Mouse (Mus musculus) forebrain, embryonic 15.5 days (tissue): Measurements from ENCODE around the gene Strn3. TPM values are rescaled to one million over a fixed set of nuclear protein-coding genes. Genes with fewer than 3 reads are reported as not detected.
"Not testable (repeated sequence)": the region's sequence is repeated elsewhere in the genome, so short reads cannot be mapped to it uniquely, and the experiment has no call there.

Source experiments
- ATAC-seq: fragments of 200-750 bp; cut with Nextera tagmentation; replicated peaks from 2 replicates; pipeline ENCODE4 v1.8.0; 2017; ENCODE audit warnings: mild to moderate bottlenecking, moderate TSS enrichment, moderate library complexity
- H3K27ac ChIP-seq: fragments of 300-500 bp; sonication (generic); replicated peaks from 2 replicates; pipeline ENCODE4 v1.5.1; 2015; ENCODE audit warnings: mild to moderate bottlenecking, inconsistent platforms
- H3K27me3 ChIP-seq: fragments of 300-500 bp; sonication (generic); 2 replicates; pipeline ENCODE4 v1.6.1; 2015; ENCODE audit warnings: inconsistent platforms
- H3K36me3 ChIP-seq: fragments of 300-500 bp; sonication (generic); 2 replicates; pipeline ENCODE4 v1.6.1; 2015; ENCODE audit warnings: mild to moderate bottlenecking, inconsistent platforms
- H3K4me1 ChIP-seq: fragments of 300-500 bp; sonication (generic); 2 replicates; pipeline ENCODE4 v1.6.1; 2015; ENCODE audit warnings: inconsistent platforms
- H3K4me2 ChIP-seq: fragments of 300-500 bp; sonication (generic); replicated peaks from 2 replicates; pipeline ENCODE4 v1.6.1; 2015; ENCODE audit warnings: mild to moderate bottlenecking, inconsistent platforms
- H3K4me3 ChIP-seq: fragments of 300-500 bp; sonication (generic); 2 replicates; pipeline ENCODE4 v1.5.1; 2015; ENCODE audit warnings: mild to moderate bottlenecking, inconsistent platforms
- H3K9ac ChIP-seq: fragments of 300-500 bp; sonication (generic); replicated peaks from 2 replicates; pipeline ENCODE4 v1.6.1; 2015; ENCODE audit warnings: mild to moderate bottlenecking, inconsistent platforms
- H3K9me3 ChIP-seq: fragments of 300-500 bp; sonication (generic); 2 replicates; pipeline ENCODE4 v1.6.1; 2016; ENCODE audit warnings: inconsistent platforms
- WGBS: fragments of 180-500 bp; shearing (Covaris S2); methylation state at CpG from one replicate; pipeline ENCODE4 v1.1.7; 2015; ENCODE audit warnings: mixed read lengths; 5-methylcytosine and 5-hydroxymethylcytosine counted together
- polyA plus RNA-seq: library from polyadenylated mRNA; unstranded; fragments of >200 nt; fragmentation: Nextera tagmentation; extraction: Ambion mirVana; gene quantifications from 2 replicates; pipeline ENCODE4 v1.2.1, GENCODE M21; 2015

Gene Strn3
- polyA plus RNA-seq, 1 experiment from 2014 or later, result 44.3 TPM

DNA sequence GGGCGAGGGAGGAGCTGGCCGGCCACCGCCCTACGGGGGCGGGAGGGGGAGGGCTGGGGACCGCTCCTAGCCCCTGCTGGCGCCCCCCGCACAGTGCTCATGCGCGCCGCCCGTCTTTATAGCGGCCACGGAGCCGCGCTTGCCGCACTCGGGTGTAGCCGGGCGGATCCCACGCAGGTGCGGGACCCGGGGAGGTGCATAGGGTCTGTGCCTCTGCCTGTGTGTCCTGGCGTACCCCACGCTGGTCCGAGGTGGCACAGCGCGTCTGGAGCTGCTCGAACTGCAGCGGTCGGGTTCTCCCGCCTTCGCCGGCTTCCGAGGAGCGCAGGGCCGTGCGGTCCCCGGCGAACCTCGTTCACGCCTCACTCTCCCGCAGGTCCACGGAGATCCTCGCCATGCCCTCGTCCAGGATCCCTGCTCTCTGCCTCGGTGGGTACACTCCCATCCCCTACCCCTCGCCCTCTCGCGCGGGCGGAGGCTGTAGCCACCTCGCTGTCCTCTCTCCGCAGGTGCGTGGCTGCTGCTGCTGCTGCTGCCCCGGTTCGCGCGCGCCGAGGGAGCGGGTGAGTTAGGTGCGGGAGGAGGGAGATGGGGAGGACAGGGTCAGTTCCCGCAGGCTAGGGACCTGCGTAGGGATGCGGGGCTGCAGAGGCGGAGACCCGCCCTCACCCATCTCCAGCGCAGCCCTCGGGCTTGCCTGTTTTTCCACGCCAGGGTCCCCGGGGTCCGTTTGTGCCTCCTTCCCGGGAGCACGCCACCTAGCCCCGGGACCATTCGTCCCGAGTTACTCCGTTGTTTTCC lies 98.3 kb downstream of the Strn3 start, which contains the start of gene Coch:
Gene Coch, plus strand, starts transcription at position 113 of the 801 bp plus-strand sequence.
- Histone ChIP-seq H3K27me3 (peaks cover 15% of the 10 kb centered on the region; the same call in 1 of the 2 replicates), H3K9me3 (no peaks in the 10 kb centered on the region), H3K4me2 (peak within 1 kb of the TSS; percentile 99), H3K27ac (no peak within 1 kb of the TSS), H3K4me1 (peaks cover 14% of the 10 kb centered on the region), H3K4me3 (peak within 1 kb of the TSS; percentile 78), H3K9ac (peak within 1 kb of the TSS; percentile 54), H3K36me3 (no peaks in the 10 kb centered on the region)
- peak; percentile 91 for ATAC-seq
- WGBS, result under 1% methylated on average over 75 of the region's 79 CpGs

DNA sequence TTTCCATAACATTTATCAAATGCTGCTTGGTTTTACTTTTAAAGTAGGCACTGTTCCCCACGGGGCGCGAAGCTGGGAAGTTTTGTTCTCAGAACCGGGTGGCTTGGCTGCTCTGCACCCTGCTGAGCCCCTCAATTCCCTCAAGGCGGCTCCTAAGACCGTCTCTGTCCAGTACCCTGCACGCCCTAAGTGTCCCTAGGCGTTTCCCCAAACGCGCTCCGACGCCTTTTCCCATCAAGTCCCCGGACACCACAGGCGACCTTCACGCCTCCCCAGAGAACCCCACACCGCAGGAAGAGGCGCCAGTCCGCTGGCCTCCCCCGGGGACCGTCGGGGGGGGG lies 98.8 kb downstream of the Strn3 start:
- Histone ChIP-seq H3K9ac (peak overlapping the region; percentile 54), H3K27me3 (peaks cover 15% of the 10 kb centered on the region; the same call in 1 of the 2 replicates), H3K9me3 (no peaks in the 10 kb centered on the region), H3K27ac (no peak overlapping the region), H3K36me3 (no peaks in the 10 kb centered on the region), H3K4me1 (peaks cover 14% of the 10 kb centered on the region), H3K4me2 (peak overlapping the region; percentile 99), H3K4me3 (peak overlapping the region; percentile 78)
- WGBS, result under 1% methylated on average over 21 of the region's 21 CpGs
- ATAC-seq, result peak; percentile 48

DNA sequence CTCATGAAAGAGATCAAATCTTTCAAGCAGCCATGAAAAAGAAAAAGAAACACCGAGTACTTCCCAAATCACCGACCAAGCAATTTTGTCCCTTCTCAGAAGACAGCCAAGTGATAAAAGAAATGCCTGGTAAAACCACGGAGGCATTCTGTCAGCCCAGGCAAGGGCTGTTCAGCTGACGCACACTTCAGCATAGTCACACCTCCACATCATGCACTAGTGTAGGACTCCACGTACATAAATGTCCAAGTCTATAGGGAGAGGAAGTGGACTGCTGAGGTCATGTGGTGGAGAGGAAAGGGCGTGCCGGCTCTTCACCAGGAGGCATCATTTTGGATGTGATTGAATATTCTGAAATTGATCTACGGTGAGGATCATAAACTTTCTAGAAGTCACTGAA lies 99.8 kb downstream of the Strn3 start:
- peaks cover 15% of the 10 kb centered on the region; the same call in 1 of the 2 replicates for H3K27me3 ChIP-seq
- no peak overlapping the region for H3K27ac ChIP-seq
- H3K36me3 ChIP-seq, result no peaks in the 10 kb centered on the region
- WGBS, result 67% methylated on average over 8 of the region's 8 CpGs
- H3K4me3 ChIP-seq, result no peak overlapping the region
- no peak overlapping the region for H3K4me2 ChIP-seq
- no peak for ATAC-seq
- H3K4me1 ChIP-seq, result peaks cover 14% of the 10 kb centered on the region
- no peaks in the 10 kb centered on the region for H3K9me3 ChIP-seq
- no peak overlapping the region for H3K9ac ChIP-seq

DNA sequence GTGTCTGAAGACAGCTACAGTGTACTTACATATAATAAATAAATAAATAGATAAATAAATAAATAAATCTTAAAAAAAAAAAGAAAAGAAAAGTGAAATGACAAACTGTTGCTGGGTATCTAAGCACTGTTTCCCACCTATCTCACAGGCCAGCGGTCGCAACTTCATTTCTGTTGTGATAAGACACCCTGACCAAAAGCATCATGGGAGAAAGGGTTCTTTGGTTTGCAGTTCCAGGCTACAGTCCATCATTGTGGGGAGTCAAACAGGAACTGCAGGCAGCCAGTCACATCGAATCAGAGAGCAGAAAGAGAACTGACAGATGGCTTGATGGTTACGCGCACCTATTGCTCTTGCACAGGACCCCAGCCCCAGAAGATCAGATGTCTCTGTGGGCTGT lies 102.4 kb downstream of the Strn3 start:
- 96% methylated on average over 5 of the region's 5 CpGs for WGBS
- Histone ChIP-seq H3K36me3 (no peaks in the 10 kb centered on the region), H3K4me2 (no peak overlapping the region), H3K4me3 (no peak overlapping the region), H3K9me3 (no peaks in the 10 kb centered on the region), H3K27me3 (0 out of 2 replicates have a peak, but pooled peaks cover 8% of the 10 kb centered on the region), H3K9ac (no peak overlapping the region), H3K4me1 (peaks cover 13% of the 10 kb centered on the region), H3K27ac (no peak overlapping the region)
- ATAC-seq, result no peak

DNA sequence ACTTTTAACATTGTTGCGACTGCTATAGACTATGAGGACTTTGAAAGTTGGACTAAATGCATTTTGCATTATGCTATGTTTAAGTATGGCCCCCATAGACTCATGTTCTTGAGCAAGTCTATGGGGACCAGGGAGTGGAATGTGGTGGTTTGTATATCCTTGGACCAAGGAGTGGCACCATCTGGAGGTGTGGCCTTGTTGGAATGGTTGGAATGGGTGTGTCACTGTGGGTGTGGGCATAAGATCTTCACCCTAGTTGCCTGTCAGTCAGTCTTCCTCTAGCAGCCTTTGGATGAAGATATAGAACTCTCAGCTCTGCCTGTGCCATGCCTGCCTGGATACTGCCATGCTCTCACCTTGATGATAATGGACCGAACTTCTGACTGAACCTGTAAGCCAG lies 113.9 kb downstream of the Strn3 start:
- not testable (repeated sequence) for H3K4me2 ChIP-seq

DNA sequence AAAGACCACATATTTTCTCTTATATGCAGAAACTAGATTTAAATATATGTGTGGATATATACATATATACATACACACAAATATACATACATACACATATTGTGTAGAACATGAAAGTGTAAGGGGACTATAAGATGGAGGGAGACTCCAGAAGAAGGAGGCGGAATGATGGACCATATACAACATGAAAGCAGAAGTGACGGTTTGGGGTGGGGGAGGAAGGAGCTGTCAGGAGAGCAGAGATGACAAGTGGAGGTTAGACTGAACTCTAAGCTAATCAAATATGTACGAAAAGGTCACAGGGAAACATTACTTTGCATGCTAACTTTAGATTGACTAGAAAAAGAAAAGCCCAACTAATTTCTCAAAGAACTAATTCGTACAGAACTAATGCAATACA lies 119.0 kb downstream of the Strn3 start:
- Histone ChIP-seq H3K9ac (no peak overlapping the region), H3K4me1 (no peaks in the 10 kb centered on the region), H3K4me2 (no peak overlapping the region), H3K27ac (no peak overlapping the region), H3K4me3 (no peak overlapping the region), H3K27me3 (no peaks in the 10 kb centered on the region), H3K9me3 (no peaks in the 10 kb centered on the region), H3K36me3 (no peaks in the 10 kb centered on the region)
- no peak for ATAC-seq
- 87% methylated on average over 4 of the region's 4 CpGs for WGBS

More for the DNA sequence above, 113.9 kb downstream of the Strn3 start:
- not testable (repeated sequence) for H3K9me3 ChIP-seq, ATAC-seq, H3K36me3 ChIP-seq, H3K27ac ChIP-seq, H3K4me3 ChIP-seq, H3K27me3 ChIP-seq, H3K4me1 ChIP-seq, H3K9ac ChIP-seq
- WGBS, result 95% methylated on average over 2 of the region's 2 CpGs

DNA sequence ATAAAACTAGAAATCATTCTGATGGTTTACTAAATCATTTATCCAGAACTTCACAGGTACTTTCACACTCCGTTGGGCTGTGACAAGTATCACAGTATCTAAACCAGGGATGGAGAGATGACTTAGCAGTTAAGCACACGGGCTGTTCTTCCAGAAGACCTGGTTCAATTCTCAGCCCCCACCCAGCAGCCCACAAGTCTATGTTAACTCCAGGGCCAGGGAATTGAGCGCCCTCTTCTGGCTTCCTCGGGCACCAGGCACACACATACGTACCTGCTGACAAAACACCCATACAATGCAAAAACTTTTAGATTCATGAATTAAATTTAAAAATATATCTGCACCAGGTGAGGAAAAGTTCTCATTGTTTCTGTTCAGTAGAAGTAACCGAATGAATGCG lies 121.8 kb downstream of the Strn3 start:
- Histone ChIP-seq H3K9ac (no peak overlapping the region), H3K27me3 (no peaks in the 10 kb centered on the region), H3K4me1 (no peaks in the 10 kb centered on the region), H3K4me3 (no peak overlapping the region), H3K27ac (no peak overlapping the region), H3K36me3 (no peaks in the 10 kb centered on the region), H3K9me3 (no peaks in the 10 kb centered on the region; the same call in 1 of the 2 replicates), H3K4me2 (no peak overlapping the region)
- no peak for ATAC-seq
- 67% methylated on average over 7 of the region's 7 CpGs for WGBS

DNA sequence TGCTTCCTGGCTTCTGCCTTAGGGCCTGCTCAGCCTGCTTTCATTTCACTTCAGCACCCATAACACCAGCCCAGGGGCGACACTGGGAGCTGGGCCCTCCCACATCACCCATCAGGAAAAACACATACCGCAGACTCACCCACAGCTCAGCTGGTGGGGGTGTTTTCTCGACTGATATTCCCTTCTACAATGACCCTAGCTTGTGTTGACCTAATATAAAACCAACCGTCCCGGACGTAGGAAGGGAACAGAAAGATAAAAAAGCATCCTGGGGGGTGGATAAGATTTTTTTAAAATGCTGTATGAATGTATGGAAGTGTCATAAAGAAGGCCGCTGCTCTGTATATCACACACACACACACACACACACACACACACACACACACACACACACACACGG lies 122.2 kb downstream of the Strn3 start:
- no peaks in the 10 kb centered on the region for H3K36me3 ChIP-seq
- no peak for ATAC-seq
- H3K9ac ChIP-seq, result no peak overlapping the region
- no peak overlapping the region for H3K4me3 ChIP-seq
- H3K4me1 ChIP-seq, result no peaks in the 10 kb centered on the region
- H3K27me3 ChIP-seq, result no peaks in the 10 kb centered on the region
- no peak overlapping the region for H3K4me2 ChIP-seq
- 89% methylated on average over 8 of the region's 8 CpGs for WGBS
- no peaks in the 10 kb centered on the region; the same call in 1 of the 2 replicates for H3K9me3 ChIP-seq
- H3K27ac ChIP-seq, result no peak overlapping the region

DNA sequence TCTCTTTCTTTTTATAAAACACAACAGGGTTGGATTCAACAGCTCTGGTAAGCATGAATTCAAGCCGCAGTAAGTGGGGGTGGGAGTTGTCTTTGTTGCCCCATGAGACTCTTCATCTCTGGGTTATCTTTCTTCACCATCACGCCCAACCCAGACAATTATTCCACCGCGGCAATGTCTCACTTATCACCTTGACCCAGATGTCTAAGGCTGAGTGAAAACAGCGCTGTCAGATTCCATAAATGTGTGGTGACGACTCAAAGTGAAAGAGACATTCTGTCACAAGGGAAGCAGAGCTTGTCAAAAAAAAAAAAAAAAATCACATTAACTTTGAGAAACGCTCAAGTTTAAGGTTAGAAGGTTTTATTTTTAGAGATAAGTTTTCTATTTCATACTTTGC lies 124.5 kb downstream of the Strn3 start:
- no peak for ATAC-seq
- 88% methylated on average over 7 of the region's 7 CpGs for WGBS

DNA sequence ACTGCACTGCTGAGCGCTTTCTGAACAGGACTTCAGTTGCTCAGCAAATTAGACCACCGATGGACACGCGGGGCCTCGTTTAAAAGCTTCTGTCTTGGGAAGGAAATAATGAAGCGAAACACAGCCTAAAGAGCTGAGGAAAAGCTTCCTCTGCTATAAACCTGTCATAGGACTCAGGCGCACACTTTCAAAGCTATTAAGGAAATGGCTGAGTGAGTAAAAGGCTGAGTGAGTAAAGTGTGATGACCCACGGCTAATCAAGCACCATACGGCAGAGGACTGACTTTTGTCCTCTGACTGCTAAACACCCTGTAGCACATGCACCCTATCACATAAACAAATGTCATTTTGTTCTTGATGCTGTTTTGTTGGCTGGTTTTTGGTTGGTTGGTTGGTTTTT lies 130.3 kb downstream of the Strn3 start:
- ATAC-seq, result no peak
- 75% methylated on average over 9 of the region's 9 CpGs for WGBS
- Histone ChIP-seq H3K36me3 (no peaks in the 10 kb centered on the region), H3K4me3 (no peak overlapping the region), H3K4me1 (no peaks in the 10 kb centered on the region), H3K27me3 (no peaks in the 10 kb centered on the region), H3K9ac (no peak overlapping the region), H3K4me2 (no peak overlapping the region), H3K9me3 (no peaks in the 10 kb centered on the region; the same call in 1 of the 2 replicates), H3K27ac (no peak overlapping the region)

More for the DNA sequence above, 124.5 kb downstream of the Strn3 start:
- Histone ChIP-seq H3K27me3 (no peaks in the 10 kb centered on the region), H3K9me3 (no peaks in the 10 kb centered on the region; the same call in 1 of the 2 replicates), H3K4me2 (no peak overlapping the region), H3K4me1 (no peaks in the 10 kb centered on the region), H3K4me3 (no peak overlapping the region), H3K36me3 (no peaks in the 10 kb centered on the region), H3K27ac (no peak overlapping the region), H3K9ac (no peak overlapping the region)
